Mouse (Mus musculus) kidney, postnatal 25 days (tissue): ENCODE measurements at regions not wholly inside any gene's neighbourhood (a gene's known extent, or its start where the extent isn't known, plus 50 kb on each side); places are given as distances from the start of the nearest gene placed in this dataset.

ENCODE experiments used
- DNase-seq, 2 experiments: peaks; one replicate each; pipeline ENCODE4 v3.0.0; 2021; ENCODE audit warnings: mixed read lengths in 2 of 2

DNA sequence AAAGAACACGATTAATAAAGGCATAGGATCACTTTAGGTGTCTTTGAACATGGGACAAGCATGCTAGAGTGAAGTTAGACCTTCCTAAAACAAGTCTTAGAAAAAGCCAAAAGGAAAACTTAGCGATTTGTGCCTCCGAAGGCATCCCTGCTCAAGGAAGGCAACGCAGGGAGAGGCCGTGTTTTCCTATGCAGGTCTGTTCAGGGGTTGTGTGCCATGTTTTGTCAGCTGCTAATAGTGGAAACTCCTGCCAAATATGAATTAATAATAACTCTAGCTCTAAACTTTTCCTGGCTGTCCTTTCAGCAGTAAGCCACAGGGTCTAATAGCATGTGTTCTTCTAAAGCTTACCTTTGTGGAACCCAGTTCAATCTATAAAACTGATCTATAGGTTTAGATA, 168.4 kb upstream of the Ccdc122 start:
- no peak for DNase-seq

DNA sequence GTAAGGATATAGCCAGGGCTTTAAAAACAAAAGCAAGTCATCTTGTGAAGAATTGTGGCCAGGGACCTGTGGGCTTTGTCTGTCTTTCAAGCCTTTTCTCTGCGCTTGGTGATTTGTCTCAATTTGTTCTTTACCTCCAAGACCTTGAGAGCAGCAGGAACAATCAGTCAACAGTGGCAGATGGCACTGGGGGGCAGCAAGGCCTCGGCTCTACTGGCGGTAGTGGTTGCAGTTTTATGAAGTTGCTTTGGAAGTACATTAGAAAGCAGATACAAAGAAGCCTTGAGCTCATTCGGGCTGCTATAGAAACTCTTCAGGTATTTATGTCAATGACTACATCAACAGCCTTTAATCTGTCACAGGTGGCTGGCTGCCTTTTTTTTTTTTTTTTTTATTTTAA, 171.9 kb upstream of the Ccdc122 start:
- no peak for DNase-seq

DNA sequence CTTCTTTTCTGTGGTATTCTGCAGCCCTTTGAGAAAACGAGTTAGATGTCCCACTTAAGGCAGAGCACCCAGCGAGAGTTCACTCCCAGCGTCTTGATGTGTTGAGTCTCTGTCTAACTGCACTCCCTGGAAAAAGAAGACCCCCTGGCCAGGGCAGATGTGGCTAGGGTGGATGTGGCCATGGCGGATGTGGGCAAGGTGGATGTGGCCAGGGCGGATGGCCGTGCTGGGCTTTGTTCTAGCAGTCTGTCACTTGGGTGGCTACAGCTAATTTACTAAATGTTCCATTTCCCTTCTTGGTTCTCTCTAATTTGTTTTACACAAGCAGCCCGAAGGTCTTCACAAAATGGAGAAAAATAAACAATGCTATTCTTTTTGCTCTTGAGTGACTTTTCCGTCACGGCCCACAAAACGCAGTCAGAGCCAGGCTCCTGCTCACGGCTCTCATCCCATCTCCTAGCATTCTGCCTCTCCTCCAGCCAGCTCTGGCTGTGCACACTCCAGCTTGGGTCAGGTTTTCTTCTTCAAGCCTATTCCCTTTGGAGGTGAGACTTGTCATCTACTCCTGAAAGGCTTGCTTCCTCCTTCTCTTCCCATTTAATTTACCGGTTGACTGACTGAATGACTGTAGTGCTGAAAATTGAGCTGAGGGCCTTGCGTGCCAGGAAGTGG, 173.4 kb upstream of the Ccdc122 start:
- no peak for DNase-seq

DNA sequence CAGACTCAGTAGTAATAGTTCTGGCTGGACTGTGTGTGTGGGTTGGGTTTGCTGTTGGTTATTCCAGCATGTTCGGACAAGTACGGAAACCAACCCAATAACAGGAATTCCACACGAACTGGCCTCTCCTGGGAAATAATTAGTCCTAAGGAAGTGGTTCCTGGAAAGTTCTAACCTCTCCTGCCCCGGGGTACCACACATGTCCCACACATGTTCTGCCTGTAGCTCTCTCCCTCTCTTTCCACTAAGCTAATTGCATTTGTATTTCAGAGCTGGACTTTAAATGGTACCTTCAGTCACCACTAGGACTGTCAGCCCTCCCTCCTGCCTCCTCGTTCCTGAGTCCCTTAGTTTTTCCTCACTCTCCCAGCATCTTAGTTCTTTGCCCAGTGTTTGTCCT, 178.2 kb upstream of the Ccdc122 start:
- no peak for DNase-seq

DNA sequence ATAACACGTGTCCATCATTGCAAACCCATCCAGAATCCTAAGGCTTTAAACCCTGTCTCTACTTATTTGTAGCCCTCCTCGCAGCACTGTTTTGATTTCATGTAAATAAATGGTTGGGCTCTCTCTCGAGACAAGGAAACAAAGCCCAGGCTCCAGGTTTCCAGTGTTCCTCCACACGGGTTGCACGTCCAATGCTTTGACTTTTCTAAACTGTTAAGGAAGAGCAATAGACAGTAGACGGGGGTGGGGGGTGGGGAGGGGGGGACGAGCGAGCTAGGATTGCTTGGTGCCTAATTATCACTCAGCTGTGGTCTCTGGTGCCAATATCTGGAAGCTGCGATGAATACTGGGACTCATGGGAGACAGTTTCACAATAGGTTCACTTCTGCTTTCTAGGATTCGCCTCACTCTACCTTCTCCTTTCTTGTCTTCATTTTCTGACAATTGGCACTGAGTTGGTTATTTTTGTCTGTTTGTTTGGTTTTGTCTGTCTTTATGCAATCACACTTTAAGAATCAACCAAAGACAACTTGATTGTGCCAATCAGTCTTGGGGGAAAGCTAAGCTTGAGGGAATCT, 179.3 kb upstream of the Ccdc122 start:
- DNase-seq = no peak

DNA sequence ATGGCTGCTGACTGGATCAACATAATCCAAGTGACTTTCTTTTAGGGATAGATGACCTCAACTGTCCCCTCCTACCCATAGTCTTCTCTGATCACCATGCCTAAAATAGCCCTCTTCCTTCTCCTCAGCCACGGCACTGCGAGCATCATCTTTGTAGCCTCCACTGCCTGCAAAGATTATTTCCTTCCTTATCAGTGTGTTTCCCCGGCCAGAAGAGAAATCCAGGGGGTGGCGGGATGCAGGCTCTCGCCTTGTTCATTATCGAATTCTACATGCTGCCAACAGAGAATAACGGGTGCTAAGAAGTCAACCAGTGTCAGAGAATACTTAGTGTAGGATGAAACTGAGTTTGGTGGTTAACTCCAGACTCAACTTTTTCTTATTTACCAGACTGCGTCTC, 180.0 kb upstream of the Ccdc122 start:
- no peak for DNase-seq

DNA sequence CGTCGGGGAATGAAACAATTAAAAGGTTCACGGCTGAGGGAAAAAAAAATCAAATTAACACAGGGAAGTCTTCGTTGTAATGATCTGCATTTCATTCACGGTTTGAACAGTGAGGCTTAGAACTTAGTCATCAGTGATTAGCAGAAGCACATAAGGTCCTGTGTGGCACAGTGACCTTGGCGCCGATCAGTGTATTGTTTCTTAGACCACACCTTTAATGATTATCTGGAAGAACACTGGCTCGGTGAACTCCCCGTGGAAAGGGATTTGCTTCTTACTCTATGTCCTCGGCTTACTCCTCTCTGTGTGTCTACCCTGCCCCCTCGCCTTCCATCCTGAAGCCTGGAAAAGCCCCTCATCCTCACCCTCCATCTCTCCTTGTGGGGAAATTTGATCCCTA, 181.6 kb upstream of the Ccdc122 start:
- no peak for DNase-seq

DNA sequence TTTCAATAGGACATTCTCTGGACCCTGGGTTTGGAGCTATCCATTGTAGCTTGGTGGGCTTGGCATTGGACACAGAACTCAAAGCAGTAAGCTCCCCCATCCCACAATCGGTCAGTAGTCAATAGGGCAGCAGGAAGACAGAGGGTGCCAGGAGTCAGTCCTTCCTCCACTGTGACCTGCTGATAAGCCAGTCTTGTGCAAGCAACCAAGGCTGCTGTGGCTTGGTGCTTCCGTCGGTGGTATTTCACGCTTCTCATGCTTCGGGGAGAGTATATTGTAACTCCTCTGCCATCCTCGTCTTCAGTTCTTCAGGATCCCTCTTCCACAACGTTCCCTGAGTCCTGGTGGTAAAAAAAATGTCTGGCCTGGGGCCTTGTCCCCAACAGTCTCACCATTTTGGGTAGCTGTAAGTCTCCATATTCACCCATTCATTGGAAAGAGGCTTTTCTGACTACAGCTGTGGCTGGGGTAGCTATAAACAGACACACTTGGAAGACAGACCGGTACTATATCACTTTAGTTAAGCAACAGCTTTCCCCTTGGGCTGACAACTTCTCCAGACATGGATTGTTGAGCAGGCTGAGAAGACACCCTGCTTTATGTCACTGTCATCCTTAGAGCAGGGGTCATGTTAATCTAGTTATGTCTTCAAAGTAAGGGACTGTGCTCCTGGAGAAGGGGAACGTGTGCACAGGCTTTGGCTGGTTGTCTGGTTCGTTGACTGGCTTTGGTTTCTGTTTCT, 184.9 kb upstream of the Ccdc122 start:
- no peak for DNase-seq

DNA sequence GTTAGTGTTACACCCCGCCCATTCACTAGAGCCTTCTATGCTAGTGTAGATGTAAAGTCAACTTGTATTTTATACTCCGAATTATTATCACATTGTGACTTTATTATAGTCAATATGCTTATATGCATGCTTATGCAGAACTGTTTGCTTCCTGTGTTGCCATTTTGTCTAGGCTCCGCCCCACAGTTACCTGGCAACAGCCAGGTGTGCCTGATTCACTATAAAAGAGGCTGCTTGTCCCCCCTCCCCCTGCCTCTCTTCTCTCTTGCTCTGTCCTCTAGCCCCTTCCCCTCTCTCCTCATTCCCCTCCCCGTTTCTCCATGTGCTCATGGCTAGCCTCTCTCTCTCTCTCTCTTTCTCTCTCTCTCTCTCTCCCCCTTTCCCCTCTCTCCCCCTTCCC, 185.9 kb upstream of the Ccdc122 start:
- no peak for DNase-seq

DNA sequence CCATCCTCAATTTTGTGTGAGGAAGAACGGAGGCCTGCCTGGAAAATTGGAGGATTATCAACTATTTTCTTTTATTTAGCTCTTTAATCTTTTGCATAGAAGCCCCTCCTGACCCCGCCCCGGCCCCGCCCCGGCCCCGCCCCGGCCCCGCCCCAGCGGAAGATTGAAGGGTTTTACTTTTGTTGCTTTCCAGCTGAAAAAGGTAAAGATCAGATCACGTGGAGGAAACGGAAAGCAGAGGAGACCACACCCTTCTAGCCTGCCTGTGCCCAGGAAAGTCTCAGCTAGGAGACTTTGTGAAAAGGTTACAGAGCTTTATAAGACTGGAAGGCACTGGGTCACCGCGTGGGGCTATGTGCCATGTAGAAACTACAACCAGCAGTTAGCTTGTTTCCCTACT, 186.5 kb upstream of the Ccdc122 start:
- no peak for DNase-seq

DNA sequence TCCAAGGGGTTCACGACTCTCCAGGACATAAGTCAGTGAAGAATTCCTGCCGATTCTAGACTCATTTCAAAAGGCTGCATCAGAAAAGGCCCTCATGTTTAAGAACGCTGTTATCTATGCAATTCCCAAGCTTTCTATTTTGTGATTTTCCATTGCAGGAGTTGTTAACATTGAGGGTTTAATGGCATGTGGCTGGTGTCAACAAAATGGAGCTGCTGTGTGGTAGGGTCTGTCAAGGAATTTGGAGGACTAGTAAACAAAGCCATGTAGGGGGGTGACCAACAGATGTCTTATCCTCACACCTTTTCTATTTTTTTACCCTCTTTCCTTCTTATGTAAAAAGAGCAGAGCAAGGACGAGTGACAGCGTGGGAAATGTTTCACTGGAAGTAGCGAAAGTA, 186.9 kb upstream of the Ccdc122 start:
- no peak for DNase-seq

DNA sequence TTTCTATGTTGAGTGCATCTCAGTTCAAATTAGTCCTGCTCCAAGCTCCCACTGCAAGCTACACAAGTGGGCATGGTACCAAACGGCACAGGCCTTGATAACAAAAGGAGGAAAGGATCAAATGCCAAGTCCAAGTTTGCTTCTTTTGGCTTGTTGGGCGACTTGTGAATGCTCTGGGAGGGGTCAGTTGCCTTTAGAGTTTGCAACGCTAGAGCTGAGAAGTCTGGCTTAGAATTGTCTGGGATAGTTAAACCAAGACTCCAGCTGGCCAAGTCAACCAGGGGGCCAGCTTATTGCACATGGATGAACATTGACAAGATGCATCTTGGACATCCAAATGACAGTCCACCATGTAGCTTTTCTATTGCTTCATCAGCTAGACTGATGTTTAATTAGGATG, 187.5 kb upstream of the Ccdc122 start:
- DNase-seq = no peak

DNA sequence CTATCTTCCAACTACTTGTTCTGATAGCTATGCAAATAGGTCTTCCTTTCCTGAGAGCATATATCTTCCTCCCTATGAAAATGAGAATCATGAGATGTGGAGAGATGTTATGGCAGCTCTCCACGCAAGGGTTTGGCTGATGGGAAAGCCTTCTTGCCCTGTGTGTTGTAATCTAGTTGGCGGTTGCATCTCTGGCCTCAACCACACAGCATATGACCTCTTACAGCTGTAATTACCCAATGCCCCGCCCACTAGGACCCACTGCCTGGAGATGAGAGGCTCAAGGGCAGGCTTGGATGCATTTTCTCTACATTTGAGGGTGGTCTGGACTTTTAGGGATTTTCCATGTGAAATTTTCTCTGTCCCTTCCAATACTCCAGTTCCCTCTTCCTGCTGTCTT, 190.9 kb upstream of the Ccdc122 start:
- DNase-seq = no peak

DNA sequence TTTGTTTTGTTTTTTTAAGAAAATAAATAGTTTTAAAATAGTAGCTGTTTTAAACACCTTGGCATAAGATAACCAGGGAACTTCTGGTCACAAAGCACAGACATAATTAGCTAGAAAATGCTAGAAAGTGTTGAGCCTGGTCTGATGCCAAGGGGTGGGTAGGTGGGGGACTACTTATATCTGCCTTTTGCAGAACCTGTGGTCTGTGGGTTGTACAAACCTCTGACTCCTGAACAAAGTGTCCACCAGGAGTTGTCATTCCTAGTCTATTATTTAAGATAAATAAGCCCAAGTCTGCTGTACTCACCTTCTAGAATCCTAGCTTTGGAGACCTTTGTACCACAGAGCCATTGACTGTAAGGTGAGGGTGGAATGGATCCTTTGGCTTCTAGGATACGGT, 191.9 kb upstream of the Ccdc122 start:
- DNase-seq = no peak

DNA sequence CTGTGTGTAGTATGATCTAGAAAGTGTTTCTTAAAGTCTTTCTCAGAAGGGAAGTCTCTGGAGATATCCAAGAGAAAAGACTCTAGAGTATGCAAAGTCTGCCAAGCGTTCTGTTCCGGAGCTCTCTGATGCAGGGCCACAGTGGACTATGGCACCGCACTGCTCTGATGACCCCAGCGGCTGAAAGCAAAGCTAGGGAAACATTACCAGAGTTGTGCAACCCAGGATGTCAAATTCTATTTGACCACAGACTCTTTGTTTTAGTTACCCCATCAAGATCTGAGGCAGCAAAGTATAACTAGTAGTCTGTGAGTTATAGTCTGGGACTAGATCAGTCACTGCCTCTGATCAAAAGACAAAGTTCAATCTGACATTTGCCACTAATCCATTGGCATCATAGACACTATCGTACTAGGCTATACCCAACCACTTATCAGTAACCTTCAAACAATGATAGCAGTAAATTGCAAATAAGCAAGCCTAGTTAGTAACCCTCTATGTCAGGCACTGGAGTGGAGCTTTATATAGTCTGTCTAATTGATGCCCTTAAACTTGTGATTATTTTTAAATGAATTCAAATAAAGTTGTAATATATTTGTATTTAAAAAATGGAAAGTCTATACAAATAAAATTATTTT, 198.9 kb upstream of the Ccdc122 start:
- peak; percentile 68 to 88 for DNase-seq

DNA sequence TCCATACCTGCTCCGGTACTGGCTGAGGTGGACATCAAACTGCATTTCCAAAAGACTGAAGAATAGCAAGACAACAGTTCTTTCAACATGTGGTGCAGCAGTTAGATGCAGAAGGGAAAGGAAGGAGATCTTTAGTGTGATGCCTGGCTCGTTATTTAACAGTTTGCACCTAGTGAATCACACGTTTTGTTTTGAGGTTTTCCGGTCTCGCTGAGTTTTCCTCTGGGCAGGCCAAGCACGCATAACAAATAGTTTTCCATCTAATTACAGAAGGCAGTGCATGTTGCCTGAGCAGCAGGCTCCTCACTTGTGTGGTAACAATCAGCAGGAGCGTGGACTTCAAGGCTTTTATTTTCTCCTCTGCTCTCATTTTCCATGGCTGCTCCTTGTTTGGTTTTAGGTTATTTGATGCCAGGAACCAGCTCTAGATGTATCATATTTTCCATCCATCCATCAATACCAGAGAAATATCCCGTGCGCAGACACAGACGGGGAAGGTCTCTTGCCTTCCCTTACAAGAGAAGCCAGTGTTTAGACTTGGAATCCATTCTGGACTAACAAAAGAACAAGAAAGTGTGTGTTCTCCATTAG, 199.6 kb upstream of the Ccdc122 start:
- no peak for DNase-seq

DNA sequence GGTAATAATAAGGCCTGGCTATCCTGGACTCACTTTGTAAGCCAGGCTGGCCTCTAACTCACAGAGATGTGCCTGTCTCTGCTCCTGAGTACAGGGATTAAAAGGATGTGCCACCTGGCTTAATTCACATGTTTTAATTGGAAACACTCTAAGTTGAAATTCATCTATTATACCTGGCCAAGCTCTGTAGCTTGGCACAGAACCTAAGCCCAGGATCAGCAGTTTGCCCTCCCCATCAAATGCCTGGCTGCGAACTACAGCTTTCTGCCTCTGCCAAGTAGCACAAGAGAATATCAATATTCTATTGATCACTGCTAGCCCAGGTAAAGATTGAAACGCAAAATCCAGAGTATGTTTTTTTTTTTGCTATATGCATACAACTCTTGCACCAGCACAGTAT, 200.3 kb upstream of the Ccdc122 start:
- DNase-seq = peak in 1 of 2 experiments; percentile 41

DNA sequence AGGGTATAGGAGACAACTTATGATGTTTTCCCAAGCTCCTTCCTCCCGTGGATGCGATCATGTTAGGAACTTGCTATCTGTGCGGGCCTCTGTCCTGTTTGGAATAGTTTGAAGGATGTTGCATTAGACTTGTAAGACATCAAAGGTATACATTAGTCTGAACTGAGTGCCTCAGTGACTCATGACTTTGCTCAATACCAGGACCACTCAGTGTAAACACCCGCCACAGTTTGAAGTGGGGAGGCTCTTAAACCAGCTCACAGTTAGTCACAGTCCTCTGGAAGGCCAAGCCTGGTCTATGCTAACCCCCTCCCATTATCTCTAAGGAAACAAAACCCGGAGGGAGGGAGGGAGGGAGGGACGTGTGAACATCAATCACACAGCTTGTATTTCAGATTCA, 202.5 kb upstream of the Ccdc122 start:
- no peak for DNase-seq

DNA sequence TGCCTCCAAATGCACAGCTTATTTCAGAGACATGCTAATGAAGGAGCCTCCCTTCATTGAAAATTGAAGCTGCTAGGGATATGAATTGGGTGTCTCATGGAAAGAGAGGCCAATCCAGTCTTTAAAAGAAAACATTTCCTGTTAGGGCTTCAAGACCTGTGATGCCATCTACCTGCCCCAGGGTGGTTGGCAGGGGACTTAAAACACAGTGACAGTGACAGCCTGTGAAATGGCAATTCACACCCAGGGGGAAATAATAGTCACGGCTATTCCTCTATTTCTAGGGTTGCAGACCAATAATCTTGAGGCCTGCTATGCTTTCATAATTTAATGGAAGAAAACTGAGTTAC, 207.4 kb upstream of the Ccdc122 start:
- DNase-seq = no peak

DNA sequence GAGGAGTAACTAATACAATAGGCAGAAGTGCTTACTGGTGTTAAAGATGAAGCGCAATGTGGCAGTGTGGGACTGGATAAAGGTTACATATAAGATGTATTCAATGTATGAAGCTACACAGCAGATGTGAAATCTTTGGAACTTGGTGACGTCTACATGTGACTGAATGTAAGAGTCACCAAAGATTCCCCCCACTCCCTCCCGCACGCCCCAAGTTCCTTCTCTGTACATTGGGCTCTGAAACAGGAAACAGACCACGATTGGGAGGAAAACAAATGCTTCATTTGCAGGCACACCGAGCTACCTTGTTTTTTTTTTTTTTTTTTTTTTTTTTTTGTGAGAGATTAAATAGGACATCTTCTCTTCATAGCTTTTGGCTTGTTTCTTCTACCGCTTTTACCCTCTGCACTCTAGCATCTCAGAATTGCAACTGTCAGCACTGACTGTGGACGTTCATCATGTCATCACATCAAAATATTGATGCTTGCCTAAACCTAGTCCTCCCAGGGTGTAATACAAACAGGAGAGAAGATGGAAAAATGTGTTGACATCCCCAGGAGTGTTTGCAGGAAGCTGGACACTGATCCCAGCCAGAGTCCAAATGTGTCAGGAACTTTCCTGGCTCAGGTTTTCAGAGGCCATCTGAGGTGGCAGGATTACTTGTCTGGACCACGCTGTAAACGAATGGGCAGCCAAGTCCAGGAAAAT, 208.0 kb upstream of the Ccdc122 start:
- peak; percentile 37 to 84 for DNase-seq

DNA sequence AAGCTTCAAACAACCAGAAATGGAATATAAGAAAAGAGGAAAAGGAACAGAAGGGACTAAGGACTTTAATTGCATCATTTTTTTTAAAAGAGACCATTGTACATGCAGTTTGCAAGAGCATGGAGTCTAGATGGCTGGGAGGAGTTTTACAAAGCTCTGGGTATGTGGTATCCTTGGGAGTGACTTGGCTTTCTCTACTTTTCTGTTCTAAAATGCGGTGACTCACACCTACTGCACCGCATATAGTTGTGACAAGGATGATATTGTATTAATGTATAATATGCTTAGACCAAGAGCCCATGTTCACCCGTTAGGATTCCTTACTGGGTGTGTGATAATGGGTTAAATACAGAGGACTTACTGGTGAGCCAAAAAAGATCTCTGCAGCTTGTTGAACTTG, 212.5 kb upstream of the Ccdc122 start:
- DNase-seq = no peak

DNA sequence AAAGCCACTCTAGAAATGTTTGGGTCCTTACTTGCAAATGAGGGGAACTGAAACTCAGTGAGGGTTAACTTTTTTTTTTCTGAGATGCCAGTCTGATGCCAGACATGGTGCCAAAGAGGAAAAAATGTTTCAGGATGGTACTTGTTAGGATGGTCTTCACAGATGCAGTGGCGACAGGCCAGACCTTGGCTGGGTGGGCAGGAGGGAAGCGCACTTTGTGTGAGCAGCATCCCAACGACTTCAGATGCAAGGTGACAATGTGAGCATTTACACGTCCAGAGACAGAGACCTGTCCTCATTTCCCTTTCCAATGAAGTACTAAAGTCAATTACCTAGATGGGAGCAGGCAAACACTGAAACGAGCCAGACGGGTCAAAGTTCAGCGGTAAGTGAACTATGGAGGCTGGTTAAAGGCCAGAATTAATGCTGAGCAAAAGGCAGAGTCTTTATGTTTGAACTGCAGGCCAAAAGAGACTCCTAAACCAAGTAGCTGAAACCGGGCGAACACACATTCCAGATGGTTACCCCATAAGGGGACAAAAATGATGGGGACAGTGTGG, 213.7 kb upstream of the Ccdc122 start:
- peak; percentile 74 to 86 for DNase-seq

DNA sequence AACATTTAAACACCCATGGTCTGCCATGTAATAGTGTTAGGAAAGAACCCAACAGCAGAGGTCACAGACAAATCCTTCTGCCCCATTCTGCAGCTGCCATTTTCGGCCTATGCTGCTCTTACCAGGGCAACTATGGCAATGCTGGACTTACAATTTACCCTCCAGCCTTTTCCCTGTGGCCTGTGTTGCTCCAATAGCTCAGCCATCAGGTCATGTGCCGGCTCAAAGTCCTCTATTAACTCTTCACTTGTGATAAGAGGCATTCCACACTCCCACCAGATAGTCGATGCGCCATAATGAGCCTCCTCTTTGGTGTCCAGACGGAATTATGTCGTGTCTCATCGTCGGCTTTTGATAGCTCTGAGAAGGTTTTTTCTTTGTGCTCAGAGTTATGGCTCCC, 214.7 kb upstream of the Ccdc122 start:
- DNase-seq = no peak
